Mouse (Mus musculus) CD8-positive naive resting alpha-beta T cell, adult 2 months (primary cell): Measurements from ENCODE around the gene Gna14.

Source experiments
- DNase-seq, 2 experiments: peaks; one replicate each; pipeline ENCODE4 v3.0.0; 2022; ENCODE audit warnings: low read depth in 2 of 2, low spot score in 2 of 2

Gene Gna14

DNA sequence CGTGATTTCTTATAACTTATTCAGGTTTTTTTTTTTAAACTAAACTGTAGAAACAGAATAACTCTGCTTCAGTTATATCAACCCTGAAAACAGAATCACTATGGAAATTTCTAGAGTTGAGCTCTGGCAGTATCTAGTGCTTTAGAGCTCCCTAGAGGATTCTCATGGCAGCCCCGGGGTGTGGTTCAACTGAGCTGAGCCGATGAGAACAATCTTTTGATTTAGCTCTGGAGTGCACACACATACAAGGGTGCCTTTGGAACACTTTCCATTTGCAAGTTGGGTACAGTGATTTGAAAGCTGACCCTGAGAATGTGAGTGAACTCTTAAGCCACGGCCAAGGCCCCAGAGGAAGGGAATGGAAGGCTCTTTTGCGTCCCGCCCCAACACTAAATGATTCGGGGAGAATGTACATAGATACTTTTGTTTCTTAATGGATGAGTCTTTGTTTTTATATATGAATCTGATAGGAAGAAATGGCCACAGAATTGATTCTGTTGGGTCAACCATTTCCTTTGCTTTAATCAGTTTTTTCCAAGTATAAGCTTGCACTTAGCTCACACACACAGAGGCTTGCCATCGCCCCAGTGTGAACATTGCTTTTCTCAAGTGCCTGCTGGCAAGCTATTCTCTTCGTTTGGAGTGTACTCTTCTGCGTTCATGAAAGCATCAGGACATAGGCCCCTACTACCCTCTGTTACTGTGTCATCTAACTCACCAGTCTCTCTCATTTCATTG is 75.0 kb downstream of the Gna14 start:
- no peak for DNase-seq

GRCm38 (mm10) chr19:16511081-16511420 is 75.5 kb downstream of the Gna14 start:
- no peak for DNase-seq

- DNase-seq = no peak
Observed at GRCm38 (mm10) chr19:16514201-16514600, 78.6 kb downstream of the Gna14 start.

- DNase-seq = no peak
Observed at GRCm38 (mm10) chr19:16518569-16518968, 83.0 kb downstream of the Gna14 start.

DNA sequence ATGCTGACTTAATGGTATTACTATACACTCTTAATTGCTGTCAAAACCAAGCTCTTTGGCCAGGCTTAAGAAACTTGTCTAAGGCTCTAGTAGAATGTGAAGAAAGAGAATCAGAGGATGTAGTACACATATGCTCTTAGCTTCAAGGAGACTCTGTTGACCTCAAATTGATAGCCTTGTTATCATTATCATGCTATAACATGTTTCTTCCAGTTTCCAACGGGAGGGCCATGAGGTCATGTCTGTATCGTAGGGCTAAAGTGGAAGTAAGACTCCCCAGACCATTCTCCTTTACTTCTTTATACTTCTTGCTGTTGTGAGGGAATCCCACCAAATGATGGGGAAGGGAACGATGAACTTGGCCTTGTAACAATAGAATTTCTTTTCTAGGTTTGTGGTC is 85.0 kb downstream of the Gna14 start:
- DNase-seq = no peak

DNA sequence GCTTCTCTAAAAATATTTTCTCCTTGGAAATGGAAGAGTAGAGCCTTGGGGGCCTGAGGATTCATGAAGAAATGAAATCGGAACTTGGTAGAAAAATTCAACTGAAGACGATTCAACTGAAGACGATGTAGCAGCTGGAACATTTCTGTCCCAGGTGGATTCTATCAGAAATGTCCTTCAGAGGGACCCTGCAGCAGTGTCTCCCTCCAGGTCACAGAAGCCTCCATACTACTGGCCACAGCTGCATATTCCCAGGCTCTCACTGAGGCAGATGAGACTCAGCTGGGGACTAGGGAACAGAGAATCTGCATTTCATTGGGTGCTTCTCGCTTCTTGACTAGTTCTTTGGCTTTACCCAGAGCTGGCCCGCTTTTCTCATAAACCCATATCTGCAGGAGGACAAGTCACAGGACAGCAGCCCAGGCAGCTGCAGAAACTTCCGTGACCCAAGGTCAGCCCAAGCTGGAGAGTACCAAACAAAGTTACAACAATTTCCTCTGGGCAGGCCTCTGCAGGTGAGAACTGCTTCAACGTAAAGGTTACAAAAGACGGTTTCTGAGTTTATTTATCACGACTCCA is 90.8 kb downstream of the Gna14 start:
- no peak for DNase-seq

DNA sequence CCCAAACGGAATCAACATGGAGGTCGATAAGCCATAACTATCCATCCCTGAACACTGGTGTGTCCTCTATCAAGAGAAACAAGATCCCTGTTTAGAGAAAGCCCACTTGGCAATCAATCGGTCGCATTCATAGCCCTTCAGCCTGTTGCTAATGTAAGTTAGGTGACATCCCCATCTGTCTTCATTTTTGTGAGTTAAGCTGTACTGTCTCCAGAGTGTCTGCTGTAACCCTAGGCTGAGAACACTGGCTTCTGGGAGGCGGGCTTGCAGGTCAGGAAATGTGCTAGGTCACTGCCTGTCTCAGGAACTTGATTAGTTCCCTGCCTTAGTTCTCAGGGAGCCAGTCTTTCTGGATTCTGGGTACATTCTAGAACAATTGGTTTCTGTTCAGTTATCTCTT is 91.5 kb downstream of the Gna14 start:
- DNase-seq = no peak

GRCm38 (mm10) chr19:16528225-16528828 is 92.8 kb downstream of the Gna14 start:
- DNase-seq = no peak

DNA sequence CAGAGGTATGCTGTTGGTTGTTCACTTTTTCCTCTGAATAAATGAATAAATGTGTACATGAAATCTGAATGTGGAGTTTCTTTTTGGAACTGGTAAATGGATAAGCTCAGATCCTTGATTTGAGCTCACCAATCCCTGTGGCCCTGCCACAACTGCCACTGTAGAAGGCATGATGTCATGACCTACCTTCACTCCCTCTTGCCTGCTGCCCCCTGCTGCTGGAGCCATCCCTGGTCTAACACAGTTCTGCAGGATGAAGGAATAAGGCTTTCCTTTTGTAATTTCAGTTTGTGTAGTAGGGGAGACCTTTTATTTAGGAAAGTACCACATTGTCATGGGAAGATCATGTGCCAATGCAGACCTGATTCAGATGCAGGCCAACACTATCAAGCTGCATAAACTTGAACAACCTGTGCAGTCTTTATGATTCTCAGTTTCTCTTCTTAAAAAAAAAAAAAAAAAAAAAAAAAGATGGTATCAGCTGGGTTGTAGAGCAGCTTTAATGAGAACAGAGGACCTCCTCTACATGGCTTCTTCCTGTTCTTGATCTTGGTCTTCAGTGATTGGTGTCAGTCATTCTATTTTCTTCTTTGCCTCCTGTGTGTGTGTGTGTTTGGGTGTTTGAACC is 93.8 kb downstream of the Gna14 start:
- DNase-seq = no peak

DNA sequence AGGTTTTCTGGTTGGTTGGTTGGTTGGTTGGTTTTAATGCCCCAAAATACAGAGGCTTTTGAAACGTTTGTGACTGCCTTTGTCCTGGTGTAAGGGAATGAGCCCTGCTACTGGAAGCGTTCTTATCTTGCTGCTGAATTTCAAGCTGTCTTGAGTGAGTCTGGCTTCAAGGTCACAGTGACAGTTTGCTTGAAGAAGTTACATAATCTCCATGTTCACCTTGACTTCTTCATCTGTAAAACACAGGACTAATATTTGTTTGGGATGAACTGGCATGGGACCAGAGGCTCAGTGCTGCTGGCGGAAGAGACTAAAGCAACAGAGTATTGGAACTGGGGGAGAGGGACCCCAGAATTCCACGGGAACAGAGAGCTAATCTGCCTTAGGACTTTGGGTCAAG is 94.4 kb downstream of the Gna14 start:
- DNase-seq = no peak

- DNase-seq = no peak
Observed at GRCm38 (mm10) chr19:16534311-16534710, 98.7 kb downstream of the Gna14 start.

DNA sequence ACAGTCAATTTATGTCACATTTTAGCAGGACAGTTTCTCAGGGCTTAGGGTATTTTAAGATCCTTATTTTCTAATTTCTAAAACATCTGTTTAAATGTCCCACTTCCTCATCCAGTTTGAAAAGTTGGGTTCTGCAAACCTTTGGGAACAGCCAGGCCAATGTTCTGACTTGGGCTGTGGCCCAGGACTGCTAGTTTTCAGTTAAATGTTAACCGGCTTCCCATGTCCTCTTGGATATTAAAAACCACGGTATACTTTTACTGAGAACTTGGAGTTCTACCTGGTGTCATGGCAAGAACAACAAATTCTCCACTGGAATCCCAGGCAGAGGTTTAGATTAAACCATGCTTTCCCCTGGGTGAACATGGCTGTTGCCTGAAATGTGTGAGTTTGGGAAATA is 102.9 kb downstream of the Gna14 start:
- no peak for DNase-seq

GRCm38 (mm10) chr19:16543688-16544087 is 108.1 kb downstream of the Gna14 start:
- no peak for DNase-seq

DNA sequence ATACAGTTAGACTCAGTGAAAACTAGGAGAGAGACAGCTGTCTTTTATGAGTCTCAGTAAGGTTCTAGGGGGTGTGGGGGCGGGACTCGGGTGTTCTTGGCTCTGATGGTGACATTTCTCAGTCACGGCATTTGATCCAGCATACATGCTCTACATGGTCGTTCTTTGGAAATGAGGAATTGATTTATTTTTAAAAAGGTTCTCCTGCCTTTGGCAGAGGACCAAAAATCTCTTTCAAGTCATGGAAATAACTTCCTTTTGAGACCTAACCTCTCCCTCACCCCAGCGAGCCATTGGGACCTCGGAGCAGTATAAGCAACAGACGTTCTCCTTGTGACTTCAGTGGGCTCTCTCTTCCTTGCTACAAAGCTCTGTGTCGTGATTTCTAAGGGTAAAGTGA is 121.4 kb downstream of the Gna14 start:
- DNase-seq = no peak

DNA sequence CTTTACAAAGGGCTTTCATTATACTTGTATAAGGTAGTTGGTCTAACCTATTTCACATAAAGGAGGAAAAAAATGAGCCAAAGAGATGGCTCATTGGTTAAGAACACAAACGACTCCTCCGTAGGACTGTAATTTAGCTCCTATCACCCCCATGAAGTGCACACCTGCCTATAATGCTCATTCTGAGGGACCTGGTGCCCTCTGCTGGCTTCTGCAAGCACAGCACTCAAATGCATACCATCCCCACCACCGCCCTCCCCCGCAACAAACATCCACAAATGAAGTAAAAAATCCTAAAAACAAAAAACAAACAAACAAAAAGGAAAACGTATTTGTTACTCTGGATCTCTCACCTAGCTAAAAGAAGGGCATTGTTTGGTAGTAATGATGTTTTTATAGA is 122.4 kb downstream of the Gna14 start:
- DNase-seq = no peak

DNA sequence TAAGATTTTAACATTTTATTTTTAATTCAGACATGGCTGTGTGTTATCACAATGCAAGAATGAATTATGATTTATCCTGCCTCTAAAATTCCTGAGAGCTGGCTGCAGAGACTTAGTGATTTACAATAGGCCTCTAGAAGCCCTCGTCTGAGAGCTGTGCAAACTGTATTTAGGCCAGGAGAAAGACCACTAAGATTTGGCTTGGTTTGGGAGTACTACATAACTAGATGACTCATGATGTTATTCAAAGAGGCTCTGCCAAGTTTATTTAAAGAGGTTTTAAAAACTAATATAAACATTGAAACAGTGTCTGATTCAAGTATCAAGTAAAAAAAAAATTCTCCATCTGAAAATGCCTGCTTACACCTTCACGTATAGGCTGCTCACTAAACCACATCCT is 123.0 kb downstream of the Gna14 start:
- DNase-seq = no peak

DNA sequence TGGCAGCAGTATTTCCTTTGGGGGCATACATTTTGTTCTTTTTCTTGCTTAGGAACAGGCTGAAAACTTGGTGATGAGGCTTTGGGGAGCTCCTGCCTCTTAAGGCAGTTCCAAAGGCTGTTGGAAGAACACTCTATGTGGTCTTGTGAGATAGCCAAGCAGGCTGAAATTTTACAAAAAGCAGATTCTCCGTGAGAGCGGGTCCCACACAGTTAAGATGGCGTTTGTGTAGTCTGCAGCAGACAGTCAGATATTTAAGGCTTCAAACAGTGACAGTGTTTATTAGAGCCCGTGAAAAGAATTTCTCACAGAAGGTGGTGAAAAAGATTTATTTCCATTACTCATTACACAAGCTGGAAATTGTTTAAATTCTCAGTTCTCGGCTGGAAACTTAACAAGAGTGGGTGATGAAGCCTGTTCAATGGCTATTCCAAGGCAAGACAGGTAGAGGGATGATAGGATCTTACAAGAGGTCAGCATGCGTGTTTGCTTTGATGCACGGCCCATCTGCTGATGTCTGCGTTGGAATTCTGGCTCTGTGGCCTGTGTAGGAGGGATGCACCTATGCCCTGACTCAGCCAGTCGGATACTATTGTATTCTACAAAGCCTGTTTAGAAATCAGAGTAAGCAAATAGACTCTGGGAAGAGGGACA is 123.8 kb downstream of the Gna14 start:
- no peak for DNase-seq

DNA sequence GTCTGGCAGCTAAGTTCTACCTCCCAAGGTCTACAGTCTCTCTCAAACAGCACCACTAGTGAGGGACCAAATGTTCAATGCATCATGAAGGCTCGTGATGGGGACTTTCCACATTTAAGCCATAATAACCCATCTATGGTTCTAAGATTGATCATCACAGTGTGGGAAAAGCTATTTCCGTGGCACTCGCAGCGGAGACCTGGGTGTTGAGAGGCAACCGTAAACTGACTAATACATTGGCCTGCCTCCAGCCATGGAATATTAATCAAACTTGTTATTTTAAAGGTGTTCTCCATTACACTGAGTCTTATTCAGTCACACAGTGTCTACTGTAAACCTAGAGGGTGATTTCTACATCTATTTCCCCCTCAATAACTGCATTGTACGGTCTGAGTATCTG is 127.1 kb downstream of the Gna14 start:
- no peak for DNase-seq

GRCm38 (mm10) chr19:16576790-16577189 is 141.2 kb downstream of the Gna14 start:
- DNase-seq = no peak

DNA sequence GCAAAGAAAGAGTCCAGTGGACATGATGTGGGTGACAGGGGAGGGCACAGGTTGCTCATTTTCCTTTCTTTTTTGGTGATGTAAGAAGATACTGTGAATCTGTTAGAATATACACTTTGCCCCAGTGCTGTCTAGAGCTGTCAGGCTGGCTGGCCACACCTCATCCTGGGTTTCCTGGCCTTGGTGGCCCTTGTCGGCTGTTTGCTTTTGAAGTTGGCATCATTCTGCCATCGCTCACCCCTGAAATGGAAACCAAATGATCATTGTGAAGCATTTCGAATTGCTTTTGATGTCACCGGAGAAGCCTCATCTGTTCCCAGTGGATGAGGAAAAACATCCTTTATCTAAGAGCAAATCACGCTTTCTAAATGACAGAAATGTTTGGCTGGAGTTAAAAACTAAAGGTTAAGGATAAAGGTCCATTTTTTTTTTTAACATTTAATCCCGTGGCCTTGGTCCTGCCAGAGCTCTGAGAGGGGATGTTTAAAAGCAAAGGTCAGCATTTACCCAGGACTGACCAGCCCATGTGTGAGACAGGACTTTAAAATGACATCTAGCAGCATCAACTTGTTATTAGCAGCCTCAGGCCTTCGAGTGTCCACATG is 144.2 kb downstream of the Gna14 start:
- no peak for DNase-seq

DNA sequence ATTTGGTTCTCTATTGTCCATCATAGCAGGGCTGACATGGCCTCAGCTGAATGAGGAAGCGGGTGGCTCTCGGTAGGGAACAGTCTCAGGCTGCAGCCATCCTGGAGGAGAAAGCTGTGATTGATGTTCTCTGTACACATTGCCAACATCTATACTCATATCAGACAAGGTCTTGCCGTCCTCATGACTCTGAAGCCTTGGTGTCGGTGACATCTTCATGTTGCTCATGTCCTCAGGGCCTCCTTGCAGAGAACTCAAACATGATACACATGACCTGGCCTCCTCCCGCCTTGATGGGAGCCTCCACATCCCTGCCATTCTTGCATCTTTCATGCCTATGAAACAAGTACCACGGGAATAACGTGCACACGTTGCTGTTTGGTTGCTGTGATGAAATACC is 144.9 kb downstream of the Gna14 start:
- DNase-seq = no peak
